Mouse (Mus musculus): Measurements from ENCODE around the gene Fam213b. TPM values are rescaled to one million over a fixed set of nuclear protein-coding genes. Genes with fewer than 3 reads are reported as not detected.

Fam213b gene
- polyA plus RNA-seq, 1 experiment: 11.8 TPM

DNA sequence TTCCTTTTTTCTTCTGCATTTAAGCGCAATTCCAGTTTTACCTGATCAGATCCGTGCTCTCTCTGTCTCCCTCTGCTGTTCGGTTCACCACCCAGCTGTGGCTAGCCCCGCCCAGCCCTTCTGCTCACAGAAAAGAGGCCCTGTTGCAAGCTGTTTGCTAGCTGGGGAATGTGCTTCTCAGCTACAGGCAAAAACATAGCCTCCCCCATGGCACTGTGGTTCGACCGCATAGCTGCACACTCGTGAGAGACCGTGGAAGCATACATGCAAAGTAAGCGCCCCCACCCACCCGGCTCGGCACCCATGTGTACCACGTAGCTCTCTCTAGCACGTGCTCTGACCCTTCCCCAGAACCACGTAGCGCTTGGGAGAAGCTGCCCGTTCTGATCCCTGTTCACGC lies 8.9 kb upstream of the Fam213b start:
- no peak overlapping the region for H3K27ac ChIP-seq (ENCODE audit: insufficient read depth, low read length)
- no peak overlapping the region for H3K9ac ChIP-seq (ENCODE audit: low read depth, poor library complexity, severe bottlenecking)
- H3K36me3 ChIP-seq (ENCODE audit: control insufficient read depth, insufficient read depth, low read length, poor library complexity, severe bottlenecking): no peaks in the 10 kb centered on the region
- H3K4me3 ChIP-seq (ENCODE audit: low read depth, low read length): no peak overlapping the region
- no peaks in the 10 kb centered on the region for H3K9me3 ChIP-seq (replicated peaks; ENCODE audit: control insufficient read depth, insufficient read depth, low read length, poor library complexity, severe bottlenecking)
- no peaks in the 10 kb centered on the region for H3K4me1 ChIP-seq (ENCODE audit: control insufficient read depth, insufficient read depth, low read length)
- TF ChIP-seq POLR2A (IDR thresholded peaks at IDR 0.05; ENCODE audit: insufficient read depth, low read length) (no peak), CTCF (IDR thresholded peaks at IDR 0.05; ENCODE audit: low read depth, low read length) (peak; percentile 75)
- H3K27me3 ChIP-seq (ENCODE audit: control insufficient read depth, insufficient read depth, low read length, poor library complexity, severe bottlenecking): no peaks in the 10 kb centered on the region; the same call in 1 of the 2 replicates

DNA sequence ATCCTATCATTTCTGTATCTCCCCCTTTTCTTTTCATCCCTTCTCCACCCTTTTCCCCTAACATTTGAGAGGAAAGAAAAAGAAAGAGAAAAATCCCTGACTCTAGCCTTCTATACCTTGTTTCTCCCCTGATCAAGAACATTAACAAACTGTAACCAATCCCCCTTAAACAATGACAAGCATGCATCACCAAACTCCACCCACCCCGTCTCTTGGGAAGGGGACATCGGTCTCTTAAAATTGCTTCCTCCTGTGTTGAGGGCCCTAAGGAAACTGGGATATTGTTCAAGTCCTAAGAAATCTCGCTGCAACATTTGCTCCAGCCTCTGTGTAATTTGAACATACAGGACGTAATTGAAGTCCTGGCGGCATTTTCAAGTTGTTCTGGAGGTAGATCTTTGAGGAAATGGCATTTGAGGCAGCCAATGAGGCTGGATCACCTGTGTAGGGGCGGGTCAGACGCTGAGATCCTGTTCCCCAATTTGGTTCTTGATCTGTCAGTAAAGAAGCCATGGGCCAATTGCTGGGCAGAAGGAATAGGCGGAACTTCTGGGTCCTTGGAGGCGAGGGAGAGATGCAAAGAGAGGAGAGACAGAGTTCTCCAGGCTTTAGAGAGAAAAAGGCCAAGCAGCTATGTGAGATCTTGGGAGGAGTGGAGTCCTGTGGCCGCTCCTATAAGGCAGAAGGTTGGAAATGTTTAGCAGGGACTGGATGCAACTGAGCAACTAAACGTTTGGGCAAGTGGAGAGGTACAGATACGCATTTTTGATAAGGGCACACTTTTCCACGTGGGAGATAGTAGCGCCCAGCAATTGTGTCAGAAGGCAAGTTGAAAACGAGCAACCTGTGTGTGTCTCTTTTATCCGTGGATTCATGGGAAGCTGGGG lies 5.5 kb upstream of the Fam213b start:
- Histone ChIP-seq H3K36me3 (ENCODE audit: control insufficient read depth, insufficient read depth, low read length, poor library complexity, severe bottlenecking) (no peaks in the 10 kb centered on the region), H3K4me1 (ENCODE audit: control insufficient read depth, insufficient read depth, low read length) (no peaks in the 10 kb centered on the region), H3K9me3 (replicated peaks; ENCODE audit: control insufficient read depth, insufficient read depth, low read length, poor library complexity, severe bottlenecking) (no peaks in the 10 kb centered on the region), H3K9ac (ENCODE audit: low read depth, poor library complexity, severe bottlenecking) (peak overlapping the region; percentile 74), H3K4me3 (ENCODE audit: low read depth, low read length) (peak overlapping the region; percentile 81), H3K27me3 (ENCODE audit: control insufficient read depth, insufficient read depth, low read length, poor library complexity, severe bottlenecking) (no peaks in the 10 kb centered on the region; the same call in 1 of the 2 replicates), H3K27ac (ENCODE audit: insufficient read depth, low read length) (peak overlapping the region; percentile 84)
- TF ChIP-seq POLR2A (IDR thresholded peaks at IDR 0.05; ENCODE audit: insufficient read depth, low read length): peak; percentile 19
- no peak for TF ChIP-seq EP300 (IDR thresholded peaks at IDR 0.05; ENCODE audit: insufficient read depth, low read depth, low read length)
- no peak for TF ChIP-seq CTCF (IDR thresholded peaks at IDR 0.05; ENCODE audit: low read depth, low read length)

DNA sequence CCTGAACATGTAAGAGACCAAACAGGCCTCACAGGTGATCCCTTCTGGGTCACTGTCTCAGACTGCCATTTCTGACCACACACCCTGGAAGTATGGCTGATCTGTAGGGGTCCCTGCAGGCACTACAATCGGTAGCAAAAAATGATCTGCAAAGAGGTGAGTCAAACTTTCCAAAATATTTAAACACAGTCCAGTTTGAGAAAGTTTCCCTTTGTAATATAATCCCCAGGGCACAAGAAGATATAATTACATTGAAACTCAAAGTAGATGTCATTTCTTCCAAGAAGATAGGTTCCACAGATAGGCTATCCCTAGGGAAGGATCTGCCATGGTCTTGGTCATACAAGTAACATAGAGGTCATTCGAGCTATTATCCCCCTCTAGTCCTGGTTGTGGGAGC lies 3.4 kb upstream of the Fam213b start:
- Histone ChIP-seq H3K36me3 (ENCODE audit: control insufficient read depth, insufficient read depth, low read length, poor library complexity, severe bottlenecking) (no peaks in the 10 kb centered on the region), H3K27ac (ENCODE audit: insufficient read depth, low read length) (no peak overlapping the region)
- TF ChIP-seq CTCF (IDR thresholded peaks at IDR 0.05; ENCODE audit: low read depth, low read length) (no peak), EP300 (IDR thresholded peaks at IDR 0.05; ENCODE audit: insufficient read depth, low read depth, low read length) (no peak), POLR2A (IDR thresholded peaks at IDR 0.05; ENCODE audit: insufficient read depth, low read length) (no peak)

DNA sequence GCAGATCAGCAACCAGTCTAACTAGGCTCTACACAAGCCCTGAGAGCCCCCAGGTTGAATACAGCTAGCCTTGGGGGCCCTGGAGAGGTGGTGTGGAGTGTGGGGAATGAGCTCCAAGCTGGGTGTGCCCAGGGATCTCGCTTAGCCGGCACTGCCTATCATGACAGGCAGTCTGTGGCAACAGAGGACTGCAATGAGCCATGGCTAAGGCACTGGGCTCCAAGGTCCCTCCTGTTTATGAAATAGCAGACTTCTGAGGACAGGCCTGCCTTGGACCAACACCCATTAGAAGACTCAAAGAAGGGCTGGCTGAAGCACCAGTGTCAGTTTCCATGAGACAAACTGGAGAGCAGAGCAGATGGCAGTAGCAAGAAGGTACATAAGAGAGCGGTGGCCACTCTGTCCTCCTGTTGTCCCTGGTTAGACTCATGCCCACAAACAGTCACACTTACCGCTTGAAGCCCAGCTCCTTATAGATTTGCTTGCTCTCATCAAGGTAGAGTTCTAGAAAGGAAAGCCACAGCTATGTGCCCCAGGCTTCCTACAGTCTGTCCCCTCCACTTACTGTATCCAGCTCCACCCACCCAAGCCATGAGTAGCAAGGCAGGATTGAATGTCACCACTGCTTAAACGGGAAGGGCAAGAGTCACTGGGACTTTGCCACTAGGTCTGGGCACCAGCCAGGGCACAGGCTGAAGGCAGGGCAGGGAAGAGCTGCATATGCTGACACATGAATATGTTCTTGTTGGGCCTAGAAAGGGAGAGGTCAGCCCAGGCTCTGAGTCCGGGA lies 1.1 kb downstream of the Fam213b start:
- no peaks in the 10 kb centered on the region for H3K4me1 ChIP-seq (ENCODE audit: control insufficient read depth, insufficient read depth, low read length)
- peak overlapping the region; percentile 71 for H3K4me3 ChIP-seq (ENCODE audit: low read depth, low read length)
- no peak overlapping the region for H3K27ac ChIP-seq (ENCODE audit: insufficient read depth, low read length)
- H3K36me3 ChIP-seq (ENCODE audit: control insufficient read depth, insufficient read depth, low read length, poor library complexity, severe bottlenecking): no peaks in the 10 kb centered on the region
- H3K9ac ChIP-seq (ENCODE audit: low read depth, poor library complexity, severe bottlenecking): peak overlapping the region; percentile 14
- H3K9me3 ChIP-seq (replicated peaks; ENCODE audit: control insufficient read depth, insufficient read depth, low read length, poor library complexity, severe bottlenecking): no peaks in the 10 kb centered on the region
- no peaks in the 10 kb centered on the region for H3K27me3 ChIP-seq (ENCODE audit: control insufficient read depth, insufficient read depth, low read length, poor library complexity, severe bottlenecking)
- no peak for TF ChIP-seq CTCF (IDR thresholded peaks at IDR 0.05; ENCODE audit: low read depth, low read length)
- no peak for TF ChIP-seq EP300 (IDR thresholded peaks at IDR 0.05; ENCODE audit: insufficient read depth, low read depth, low read length)
- TF ChIP-seq POLR2A (IDR thresholded peaks at IDR 0.05; ENCODE audit: insufficient read depth, low read length): no peak

More for the DNA sequence above, 3.4 kb upstream of the Fam213b start:
- Histone ChIP-seq H3K4me1 (ENCODE audit: control insufficient read depth, insufficient read depth, low read length) (no peaks in the 10 kb centered on the region), H3K27me3 (ENCODE audit: control insufficient read depth, insufficient read depth, low read length, poor library complexity, severe bottlenecking) (no peaks in the 10 kb centered on the region), H3K4me3 (ENCODE audit: low read depth, low read length) (no peak overlapping the region), H3K9ac (ENCODE audit: low read depth, poor library complexity, severe bottlenecking) (no peak overlapping the region), H3K9me3 (replicated peaks; ENCODE audit: control insufficient read depth, insufficient read depth, low read length, poor library complexity, severe bottlenecking) (no peaks in the 10 kb centered on the region)

DNA sequence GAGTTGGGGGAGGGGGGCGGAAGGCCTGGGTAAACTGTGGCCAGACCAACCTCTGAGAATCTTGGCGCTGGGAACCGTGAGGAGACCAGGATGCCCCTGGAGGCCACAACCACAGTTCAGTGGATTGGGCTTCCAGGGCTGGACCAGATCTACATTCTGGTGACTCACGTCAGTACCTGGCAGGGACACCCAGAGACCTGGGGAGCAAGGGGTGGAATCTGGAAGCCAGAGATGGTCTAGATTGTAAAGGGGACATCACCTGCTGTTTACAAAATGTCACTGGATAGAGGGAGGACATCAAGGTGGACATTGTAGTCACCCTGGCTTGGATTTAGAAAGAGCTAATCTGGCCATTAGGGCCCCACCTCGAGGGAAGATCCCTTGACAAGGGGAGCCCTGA lies 3.4 kb downstream of the Fam213b start:
- no peak overlapping the region for H3K27ac ChIP-seq (ENCODE audit: insufficient read depth, low read length)
- TF ChIP-seq POLR2A (IDR thresholded peaks at IDR 0.05; ENCODE audit: insufficient read depth, low read length) (no peak), CTCF (IDR thresholded peaks at IDR 0.05; ENCODE audit: low read depth, low read length) (no peak), EP300 (IDR thresholded peaks at IDR 0.05; ENCODE audit: insufficient read depth, low read depth, low read length) (no peak)
- H3K9me3 ChIP-seq (replicated peaks; ENCODE audit: control insufficient read depth, insufficient read depth, low read length, poor library complexity, severe bottlenecking): no peaks in the 10 kb centered on the region
- H3K9ac ChIP-seq (ENCODE audit: low read depth, poor library complexity, severe bottlenecking): no peak overlapping the region
- H3K4me1 ChIP-seq (ENCODE audit: control insufficient read depth, insufficient read depth, low read length): no peaks in the 10 kb centered on the region
- no peaks in the 10 kb centered on the region for H3K36me3 ChIP-seq (ENCODE audit: control insufficient read depth, insufficient read depth, low read length, poor library complexity, severe bottlenecking)
- H3K27me3 ChIP-seq (ENCODE audit: control insufficient read depth, insufficient read depth, low read length, poor library complexity, severe bottlenecking): no peaks in the 10 kb centered on the region
- no peak overlapping the region for H3K4me3 ChIP-seq (ENCODE audit: low read depth, low read length)

All from ES-Bruce4 (cell line).